Mouse (Mus musculus): ENCODE data around the gene Lhpp. TPM values are rescaled to one million over a fixed set of nuclear protein-coding genes. Genes with fewer than 3 reads are reported as not detected.

Lhpp gene
- 10.9 and 12.1 TPM in 2 replicates for polyA plus RNA-seq (2016; fragmentation: Nextera tagmentation; extraction: Ambion mirVana)

DNA sequence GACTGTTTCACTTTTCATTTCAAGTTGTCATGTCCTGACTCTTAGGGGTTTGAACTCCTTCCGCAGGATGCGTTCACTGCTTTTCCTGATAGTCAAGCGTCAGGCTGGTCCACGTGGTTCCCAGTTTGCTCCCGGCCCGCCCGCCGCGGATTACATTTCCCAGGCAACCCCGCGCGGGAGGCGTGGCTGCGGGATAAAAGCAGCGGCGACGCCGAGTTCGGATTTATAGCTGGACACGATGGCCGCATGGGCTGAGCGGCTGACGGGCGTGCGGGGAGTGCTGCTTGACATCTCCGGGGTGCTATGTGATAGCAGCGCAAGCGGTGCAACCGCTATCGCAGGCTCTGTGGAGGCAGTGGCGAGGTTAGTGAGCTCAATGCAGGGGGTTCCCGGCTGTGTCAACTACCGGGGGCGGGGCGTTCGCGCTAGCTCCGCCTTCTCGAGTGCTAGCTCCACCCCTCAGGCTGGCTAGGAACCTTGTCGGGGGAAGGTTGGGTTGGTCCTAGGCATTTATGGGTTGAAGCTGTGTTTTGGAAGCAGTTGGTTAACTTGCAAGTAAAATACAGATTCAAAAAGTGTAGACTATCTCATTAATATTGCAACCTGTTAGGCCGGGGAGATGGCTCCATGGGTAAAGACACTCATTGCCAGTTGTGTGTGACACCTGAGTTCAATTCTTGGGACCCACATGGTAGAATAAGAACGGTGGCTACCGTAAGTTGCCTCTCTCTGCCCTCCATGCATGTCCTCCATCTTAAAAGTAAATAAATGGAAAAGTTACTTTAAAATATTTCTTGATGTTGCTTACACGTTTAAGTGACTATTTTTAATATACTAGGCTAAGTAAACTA, at the start of gene Lhpp:
Gene Lhpp, plus strand, starts transcription at position 171 of the 851 bp plus-strand sequence.
- H3K9ac ChIP-seq: peak within 1 kb of the TSS; percentile 54; the same call in 1 of the 2 replicates
- peaks cover 37% of the 10 kb centered on the region for H3K27me3 ChIP-seq
- H3K4me1 ChIP-seq: peaks cover 10% of the 10 kb centered on the region; the same call in 1 of the 2 replicates
- WGBS: 8% methylated on average over 44 of the region's 44 CpGs
- peak within 1 kb of the TSS; percentile 51 for H3K4me3 ChIP-seq (replicated peaks)
- peak within 1 kb of the TSS; percentile 59 for H3K4me2 ChIP-seq
- ATAC-seq (ENCODE audit: low FRiP score): peak; percentile 91
- H3K9me3 ChIP-seq: no peaks in the 10 kb centered on the region
- no peak within 1 kb of the TSS for H3K27ac ChIP-seq
- no peaks in the 10 kb centered on the region for H3K36me3 ChIP-seq (replicated peaks)

DNA sequence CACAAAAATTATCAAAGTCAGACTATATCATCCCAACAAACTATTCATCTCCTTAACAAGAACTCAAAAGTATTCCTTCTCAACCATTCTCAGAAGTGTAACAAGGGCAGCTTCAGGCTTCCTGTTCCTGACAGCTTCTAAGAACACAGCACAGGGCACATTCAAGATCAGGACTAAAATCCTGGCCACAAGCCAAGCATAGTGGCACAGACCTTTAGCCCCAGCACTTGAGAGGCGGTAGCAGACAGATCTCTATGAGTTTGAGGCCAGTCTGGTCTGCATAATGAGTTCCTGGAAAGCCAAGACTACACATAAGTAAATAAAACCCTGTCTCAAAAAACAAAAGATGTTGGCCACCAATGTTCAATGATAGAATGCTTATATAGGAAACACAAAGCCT, 44.6 kb upstream of the Lhpp start:
- Histone ChIP-seq H3K4me2 (no peak overlapping the region), H3K36me3 (replicated peaks) (peaks cover 56% of the 10 kb centered on the region), H3K9ac (no peak overlapping the region), H3K27me3 (no peaks in the 10 kb centered on the region), H3K4me3 (replicated peaks) (no peak overlapping the region), H3K27ac (no peak overlapping the region), H3K4me1 (no peaks in the 10 kb centered on the region), H3K9me3 (no peaks in the 10 kb centered on the region)
- no peak for ATAC-seq (ENCODE audit: low FRiP score)
- WGBS: 41% methylated on average over 1 of the region's 1 CpGs

DNA sequence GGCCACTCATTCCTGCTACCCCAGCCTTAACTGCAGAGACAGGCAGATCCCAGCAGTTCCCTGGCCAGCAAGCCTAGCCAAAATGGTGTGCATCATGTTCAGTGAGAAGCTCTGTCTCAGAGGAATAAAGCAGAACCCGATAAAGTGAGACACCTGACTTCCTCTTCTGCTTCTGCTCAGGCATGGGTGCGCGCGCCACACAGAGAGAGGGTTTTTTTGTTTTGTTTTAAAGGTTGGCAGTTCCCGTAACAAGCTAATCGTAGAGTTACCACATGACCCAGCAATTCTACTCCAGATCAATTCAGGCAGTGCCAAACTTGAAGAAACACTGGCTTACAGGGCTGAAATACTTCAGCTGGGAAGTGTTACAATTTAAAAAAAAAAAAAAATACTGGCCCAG, 41.6 kb upstream of the Lhpp start:
- H3K4me2 ChIP-seq: no peak overlapping the region
- peaks cover 12% of the 10 kb centered on the region for H3K4me1 ChIP-seq
- no peaks in the 10 kb centered on the region for H3K9me3 ChIP-seq
- no peak overlapping the region for H3K4me3 ChIP-seq (replicated peaks)
- 95% methylated on average over 6 of the region's 6 CpGs for WGBS
- ATAC-seq (ENCODE audit: low FRiP score): no peak
- H3K9ac ChIP-seq: no peak overlapping the region
- peaks cover 28% of the 10 kb centered on the region for H3K36me3 ChIP-seq (replicated peaks)
- no peaks in the 10 kb centered on the region for H3K27me3 ChIP-seq
- H3K27ac ChIP-seq: no peak overlapping the region

DNA sequence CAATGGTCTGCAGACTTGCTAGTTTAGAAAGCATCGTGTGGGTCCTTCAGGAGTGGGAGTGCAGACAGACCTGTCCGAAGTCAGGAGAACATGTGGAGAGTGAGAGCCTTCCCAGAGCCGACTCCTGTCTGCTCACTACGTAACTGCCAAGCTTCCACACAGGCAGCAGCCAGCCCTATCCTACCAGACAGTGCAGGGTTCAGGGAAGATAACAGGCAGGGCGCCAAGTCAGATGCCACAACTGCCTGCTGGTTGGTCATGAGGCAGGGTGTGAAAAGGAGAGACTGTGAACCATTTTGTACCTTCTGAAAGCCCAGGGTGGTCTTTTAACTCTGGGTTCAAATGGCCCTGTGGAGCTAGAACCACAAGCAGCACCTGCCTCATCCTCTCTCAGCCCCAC, 40.4 kb upstream of the Lhpp start:
- Histone ChIP-seq H3K36me3 (replicated peaks) (peaks cover 22% of the 10 kb centered on the region), H3K9ac (no peak overlapping the region), H3K4me3 (replicated peaks) (no peak overlapping the region), H3K27ac (no peak overlapping the region), H3K27me3 (no peaks in the 10 kb centered on the region), H3K4me1 (peaks cover 16% of the 10 kb centered on the region), H3K9me3 (no peaks in the 10 kb centered on the region), H3K4me2 (no peak overlapping the region)
- ATAC-seq (ENCODE audit: low FRiP score): no peak
- WGBS: 87% methylated on average over 5 of the region's 5 CpGs

DNA sequence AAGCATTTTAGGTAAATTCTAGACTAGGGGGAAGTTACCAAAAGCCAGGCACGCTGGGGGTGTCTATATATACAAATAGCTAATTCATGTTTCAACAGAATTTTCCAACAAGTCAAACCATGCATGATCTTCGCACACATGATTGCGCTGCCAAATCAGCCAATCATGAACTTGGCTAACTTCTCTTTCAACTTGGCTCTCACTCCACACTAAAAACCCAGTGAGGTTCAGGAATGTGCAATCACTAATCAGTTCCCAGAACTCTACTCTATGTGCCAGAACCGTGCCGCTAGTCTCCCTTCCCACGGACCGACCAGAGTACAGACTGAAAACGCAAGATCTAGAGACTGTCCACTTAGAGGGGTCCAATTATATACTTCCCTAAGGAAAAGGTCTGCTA, 39.0 kb upstream of the Lhpp start:
- H3K9ac ChIP-seq: no peak overlapping the region
- H3K36me3 ChIP-seq (replicated peaks): peaks cover 19% of the 10 kb centered on the region
- H3K27ac ChIP-seq: no peak overlapping the region
- H3K9me3 ChIP-seq: no peaks in the 10 kb centered on the region
- H3K4me2 ChIP-seq: no peak overlapping the region
- H3K4me3 ChIP-seq (replicated peaks): no peak overlapping the region
- ATAC-seq (ENCODE audit: low FRiP score): no peak
- H3K27me3 ChIP-seq: no peaks in the 10 kb centered on the region
- peaks cover 24% of the 10 kb centered on the region for H3K4me1 ChIP-seq
- WGBS: 90% methylated on average over 8 of the region's 8 CpGs

DNA sequence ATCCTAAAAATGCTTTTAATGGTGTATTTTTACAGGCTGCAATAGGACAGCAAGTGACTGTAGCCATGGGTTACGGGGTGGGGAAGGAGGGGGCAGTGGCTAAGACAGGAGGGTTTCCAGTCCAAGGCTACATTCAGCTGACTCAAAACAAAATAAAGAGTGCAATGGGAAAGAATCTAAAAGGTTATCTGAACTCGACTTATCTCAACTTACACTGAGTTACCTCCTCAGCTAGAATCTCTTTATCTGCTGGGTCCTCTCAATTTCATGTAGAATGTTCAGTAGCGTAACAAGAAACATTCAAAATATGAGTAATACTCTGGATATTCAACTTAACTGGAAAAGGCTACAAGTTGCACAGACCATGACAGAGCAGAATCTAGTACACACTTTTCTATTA, 37.7 kb upstream of the Lhpp start:
- H3K4me3 ChIP-seq (replicated peaks): no peak overlapping the region
- no peak for ATAC-seq (ENCODE audit: low FRiP score)
- H3K9me3 ChIP-seq: no peaks in the 10 kb centered on the region
- H3K27ac ChIP-seq: peak overlapping the region; percentile 60; the same call in 1 of the 2 replicates
- H3K27me3 ChIP-seq: peaks cover 4% of the 10 kb centered on the region; the same call in 1 of the 2 replicates
- 0 out of 2 replicates have a peak, but pooled peaks cover 12% of the 10 kb centered on the region for H3K36me3 ChIP-seq (replicated peaks)
- H3K4me2 ChIP-seq: 0 out of 2 replicates have a peak overlapping the region, but pooled peaks have one; percentile 6
- peaks cover 26% of the 10 kb centered on the region for H3K4me1 ChIP-seq
- no peak overlapping the region for H3K9ac ChIP-seq
- 73% methylated on average over 3 of the region's 3 CpGs for WGBS

DNA sequence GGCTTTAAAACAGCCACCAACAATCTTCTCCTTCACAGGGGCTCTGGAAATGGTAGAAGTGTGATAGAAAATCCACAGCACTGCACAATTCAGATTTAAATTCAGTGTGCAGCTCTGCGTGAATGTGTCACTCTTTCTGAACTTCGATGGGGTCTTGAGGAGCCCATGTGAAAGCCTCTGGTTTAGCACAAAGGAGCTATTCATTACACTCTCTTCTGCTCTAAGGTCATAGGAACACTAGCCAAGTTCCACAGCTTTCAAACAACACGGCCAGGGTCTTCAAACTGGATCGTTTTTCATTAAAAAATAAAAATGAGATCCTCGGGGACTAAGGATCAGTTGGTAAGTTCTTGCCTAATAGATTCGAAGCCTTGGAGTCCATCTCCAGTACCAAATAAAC, 37.2 kb upstream of the Lhpp start:
- H3K9me3 ChIP-seq: no peaks in the 10 kb centered on the region
- WGBS: 25% methylated on average over 6 of the region's 6 CpGs
- peaks cover 4% of the 10 kb centered on the region; the same call in 1 of the 2 replicates for H3K27me3 ChIP-seq
- peak overlapping the region; percentile 6 for H3K4me2 ChIP-seq
- no peak overlapping the region for H3K9ac ChIP-seq
- peak overlapping the region; percentile 60; the same call in 1 of the 2 replicates for H3K27ac ChIP-seq
- 0 out of 2 replicates have a peak, but pooled peaks cover 12% of the 10 kb centered on the region for H3K36me3 ChIP-seq (replicated peaks)
- peaks cover 26% of the 10 kb centered on the region for H3K4me1 ChIP-seq
- no peak for ATAC-seq (ENCODE audit: low FRiP score)
- H3K4me3 ChIP-seq (replicated peaks): no peak overlapping the region

DNA sequence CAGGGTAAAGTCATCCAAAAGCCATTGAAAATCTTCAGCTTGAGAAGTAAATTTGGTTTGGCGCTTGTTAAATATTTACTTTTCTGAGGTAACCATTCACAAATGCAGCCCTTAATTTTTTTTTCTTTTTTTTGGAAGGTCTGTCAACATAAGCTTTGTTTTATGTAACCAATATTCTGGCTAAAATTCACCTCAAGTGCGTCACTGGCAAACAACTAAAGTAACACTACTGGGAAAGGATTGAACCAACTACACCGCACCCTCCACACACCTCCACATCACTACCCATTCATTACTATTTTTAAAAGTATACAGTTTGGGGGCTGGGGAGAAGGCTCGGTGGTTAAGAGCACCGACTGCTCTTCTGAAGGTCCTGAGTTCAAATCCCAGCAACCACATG, 35.8 kb upstream of the Lhpp start:
- peaks cover 26% of the 10 kb centered on the region for H3K4me1 ChIP-seq
- H3K27ac ChIP-seq: no peak overlapping the region
- H3K9ac ChIP-seq: no peak overlapping the region
- no peak for ATAC-seq (ENCODE audit: low FRiP score)
- no peak overlapping the region for H3K4me2 ChIP-seq
- H3K36me3 ChIP-seq (replicated peaks): 0 out of 2 replicates have a peak, but pooled peaks cover under 1% of the 10 kb centered on the region
- peaks cover 7% of the 10 kb centered on the region; the same call in 1 of the 2 replicates for H3K27me3 ChIP-seq
- H3K9me3 ChIP-seq: no peaks in the 10 kb centered on the region
- H3K4me3 ChIP-seq (replicated peaks): no peak overlapping the region
- 98% methylated on average over 5 of the region's 5 CpGs for WGBS

DNA sequence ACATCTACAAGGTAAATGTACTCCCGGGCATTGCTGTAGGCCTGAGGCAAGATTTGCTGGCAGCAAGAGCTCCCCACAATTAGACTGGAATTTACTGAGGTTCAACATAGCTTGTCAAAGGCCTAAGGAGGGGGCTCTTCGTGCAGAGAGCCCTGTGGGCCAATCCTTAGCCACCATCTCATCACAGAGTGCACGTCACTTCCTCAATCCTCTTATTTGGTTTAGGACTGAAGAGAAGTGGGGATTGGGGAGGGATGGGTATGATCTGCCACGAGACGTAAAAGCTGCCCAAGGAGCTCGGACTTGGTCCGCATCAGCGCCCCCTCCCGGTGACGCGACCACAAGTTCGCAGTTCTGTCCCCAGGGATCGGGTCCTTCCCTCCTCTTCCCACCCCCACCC, 34.8 kb upstream of the Lhpp start:
- Histone ChIP-seq H3K4me1 (peaks cover 26% of the 10 kb centered on the region), H3K27me3 (peaks cover 14% of the 10 kb centered on the region), H3K9me3 (no peaks in the 10 kb centered on the region), H3K4me3 (replicated peaks) (peak overlapping the region; percentile 65), H3K4me2 (peak overlapping the region; percentile 65), H3K9ac (peak overlapping the region; percentile 65), H3K27ac (peak overlapping the region; percentile 85), H3K36me3 (replicated peaks) (no peaks in the 10 kb centered on the region)
- ATAC-seq (ENCODE audit: low FRiP score): peak; percentile 90
- 2% methylated on average over 13 of the region's 13 CpGs for WGBS

DNA sequence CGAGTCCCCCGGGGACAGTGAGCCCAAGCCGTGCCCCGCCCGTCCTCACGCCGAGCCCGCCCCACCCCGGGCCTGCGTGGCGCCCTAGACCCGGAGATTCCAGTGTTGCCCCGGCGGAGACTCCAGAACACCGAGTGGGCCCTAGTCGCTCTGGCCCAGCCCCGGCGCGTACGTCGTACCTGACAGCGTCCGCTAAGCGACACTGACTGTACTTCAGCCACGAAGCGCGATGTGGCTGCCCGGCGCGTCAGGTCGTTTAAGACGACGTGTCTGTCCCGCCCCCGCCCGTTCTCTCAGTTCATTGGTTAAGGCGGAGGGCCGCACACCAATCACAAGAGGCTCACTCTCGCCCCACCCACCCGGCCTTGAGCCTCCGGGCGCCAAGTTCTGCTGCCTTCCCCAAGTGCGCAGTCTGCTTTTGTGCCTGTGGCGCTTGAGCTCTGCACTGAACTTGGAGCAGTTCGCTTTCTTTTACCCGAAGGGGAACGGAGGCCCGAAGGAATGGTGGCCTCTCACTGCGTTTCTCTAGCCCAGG, 34.3 kb upstream of the Lhpp start, which contains the start of gene Oat:
Gene Oat, minus strand, starts transcription at position 283 of the 535 bp plus-strand sequence.
- Histone ChIP-seq H3K9ac (peak within 1 kb of the TSS; percentile 65), H3K36me3 (replicated peaks) (no peaks in the 10 kb centered on the region), H3K27me3 (peaks cover 17% of the 10 kb centered on the region), H3K4me1 (peaks cover 26% of the 10 kb centered on the region), H3K4me3 (replicated peaks) (peak within 1 kb of the TSS; percentile 65), H3K27ac (peak within 1 kb of the TSS; percentile 85), H3K9me3 (no peaks in the 10 kb centered on the region), H3K4me2 (peak within 1 kb of the TSS; percentile 65)
- 1% methylated on average over 45 of the region's 49 CpGs for WGBS
- ATAC-seq (ENCODE audit: low FRiP score): peak; percentile 97

DNA sequence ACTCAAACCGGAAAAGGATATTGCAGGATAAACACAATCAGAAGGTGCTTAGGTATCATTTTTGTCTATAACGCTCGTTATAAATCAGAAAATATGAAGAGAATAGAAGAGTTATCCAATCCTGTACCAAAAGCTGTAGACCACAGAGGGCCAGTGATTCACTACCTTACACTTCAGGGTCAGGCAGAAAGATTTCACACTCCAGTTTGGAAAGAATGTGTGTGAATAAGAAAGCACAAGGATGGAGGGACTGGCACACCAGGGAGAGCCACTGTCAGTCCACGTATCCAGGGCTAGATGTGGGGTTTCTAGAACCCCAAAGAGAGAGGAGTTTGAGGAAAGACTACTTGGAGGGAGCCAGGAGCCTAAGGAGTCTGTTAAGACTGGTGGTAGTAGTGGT, 33.5 kb upstream of the Lhpp start:
- Histone ChIP-seq H3K9ac (peak overlapping the region; percentile 65; the same call in 1 of the 2 replicates), H3K4me3 (replicated peaks) (no peak overlapping the region), H3K27me3 (peaks cover 17% of the 10 kb centered on the region)

DNA sequence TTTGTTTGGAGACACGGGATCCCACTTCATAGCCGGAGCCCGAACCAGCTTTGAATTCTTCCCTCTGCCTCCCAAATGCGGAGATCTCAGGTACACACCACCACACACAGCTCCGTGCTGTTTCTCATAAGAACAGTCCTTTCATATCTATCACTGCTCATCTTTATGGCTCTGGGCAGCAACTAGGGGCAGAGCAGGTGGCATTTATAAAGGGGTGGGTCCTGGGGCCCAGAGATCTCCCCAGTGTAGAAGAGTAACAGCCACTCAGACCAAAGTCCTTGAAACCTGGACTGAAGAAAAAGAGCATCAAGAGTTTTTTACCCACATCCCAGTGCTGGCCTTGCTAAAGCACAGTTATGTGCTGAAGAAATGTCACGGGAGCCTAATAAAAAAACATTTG, 29.9 kb upstream of the Lhpp start:
- no peak overlapping the region for H3K4me2 ChIP-seq
- H3K36me3 ChIP-seq (replicated peaks): no peaks in the 10 kb centered on the region
- ATAC-seq (ENCODE audit: low FRiP score): no peak
- no peaks in the 10 kb centered on the region for H3K9me3 ChIP-seq
- H3K9ac ChIP-seq: no peak overlapping the region
- H3K27me3 ChIP-seq: peaks cover 17% of the 10 kb centered on the region
- peaks cover 6% of the 10 kb centered on the region for H3K4me1 ChIP-seq
- 81% methylated on average over 6 of the region's 6 CpGs for WGBS
- H3K4me3 ChIP-seq (replicated peaks): no peak overlapping the region
- H3K27ac ChIP-seq: no peak overlapping the region

More for the DNA sequence above, 33.5 kb upstream of the Lhpp start:
- Histone ChIP-seq H3K4me2 (peak overlapping the region; percentile 65), H3K36me3 (replicated peaks) (no peaks in the 10 kb centered on the region), H3K27ac (no peak overlapping the region), H3K9me3 (no peaks in the 10 kb centered on the region), H3K4me1 (peaks cover 21% of the 10 kb centered on the region)
- ATAC-seq (ENCODE audit: low FRiP score): no peak
- WGBS: 64% methylated on average over 4 of the region's 4 CpGs
